Mouse (Mus musculus): ENCODE results near the gene Mtmr10. TPM values are rescaled to one million over a fixed set of nuclear protein-coding genes. Genes with fewer than 3 reads are reported as not detected.

The Mtmr10 gene
- 26.6 TPM for total RNA-seq (2023)

DNA sequence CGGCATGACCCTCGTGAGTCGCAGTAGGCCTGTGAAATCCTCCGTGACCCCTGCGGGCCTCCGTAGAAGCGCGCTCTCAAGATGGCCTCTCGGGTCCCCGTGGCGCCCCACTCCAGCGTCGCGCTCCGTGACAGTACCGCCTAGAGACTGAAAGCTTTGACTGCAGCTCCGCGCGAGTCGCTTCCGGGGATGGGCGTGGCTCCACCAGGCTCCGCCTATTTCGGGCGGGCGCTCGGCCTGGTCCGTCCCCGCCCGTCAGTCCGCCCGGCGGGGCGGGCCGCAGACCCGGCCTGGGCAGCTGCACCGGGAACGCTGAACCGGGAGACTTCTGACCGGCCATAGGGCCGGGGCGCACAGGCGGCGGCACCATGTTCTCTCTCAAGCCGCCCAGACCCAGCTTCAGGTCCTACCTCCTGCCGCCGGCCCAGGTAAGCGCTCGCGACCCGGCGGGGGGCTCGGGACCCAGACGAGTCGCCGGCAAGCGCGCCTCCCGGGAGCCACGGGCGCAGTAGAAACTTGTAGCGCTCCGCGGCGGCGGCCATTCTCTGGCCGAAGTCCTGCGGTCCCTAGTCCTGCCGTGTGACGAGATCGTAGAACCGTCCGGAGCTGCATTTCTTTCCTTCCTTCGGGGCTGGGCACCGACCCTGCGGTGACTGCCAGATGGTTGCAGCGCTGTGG, at the start of gene Mtmr10:
Mtmr10 (plus strand) TSS at position 240 of the 678 bp plus-strand sequence.

DNA sequence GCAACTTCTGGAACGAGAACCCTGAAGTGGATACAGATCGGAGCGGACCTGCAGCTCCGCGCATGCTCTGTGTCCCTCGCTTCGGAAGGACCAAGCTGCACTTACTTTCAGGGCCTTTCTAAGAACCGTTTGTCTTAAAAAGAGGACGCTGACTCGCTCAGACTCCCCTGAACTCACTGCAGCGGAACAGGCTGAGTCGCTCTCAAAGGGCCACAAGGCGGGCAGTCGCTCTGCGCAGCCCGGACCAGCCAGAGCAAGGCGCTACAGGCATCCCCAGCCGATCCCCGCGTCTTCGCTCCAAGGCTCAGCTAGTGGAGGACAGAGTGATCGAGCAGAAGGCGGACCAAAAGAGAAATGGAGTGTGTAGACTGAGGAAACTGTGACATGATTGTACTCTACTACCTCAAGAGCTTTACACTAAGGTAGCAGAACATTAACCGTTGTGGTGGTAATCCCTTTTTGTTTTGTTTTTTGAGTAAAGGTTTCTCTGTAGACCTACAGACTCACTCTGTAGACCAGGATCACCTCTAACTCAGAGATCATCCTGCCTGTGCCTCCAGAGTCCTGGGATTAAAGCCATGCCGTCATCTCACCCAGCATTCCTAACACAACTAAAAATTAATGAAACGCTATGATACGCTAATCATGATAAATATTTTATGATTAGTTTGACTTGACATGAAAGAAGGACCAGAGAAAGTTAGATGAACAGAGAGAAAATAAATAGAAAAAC, 86.5 kb downstream of the Mtmr10 start, which contains the start of gene Fan1:
Fan1 (minus strand) TSS at position 266 of the 733 bp plus-strand sequence.

Other genes with a start within 250 kb of the Mtmr10 start
- 2.6 TPM for gene Trpm1, start 133.8 kb upstream of the Mtmr10 start, total RNA-seq (2023)
- 13.2 TPM for gene Fan1, start 86.4 kb downstream of the Mtmr10 start, total RNA-seq (2023)
- 50.5 TPM for gene Mphosph10, start 104.6 kb downstream of the Mtmr10 start, total RNA-seq (2023)
- gene Mcee, start 105.0 kb downstream of the Mtmr10 start, total RNA-seq (2023), result 8.1 TPM
- not detected for gene Apba2, start 214.1 kb downstream of the Mtmr10 start, total RNA-seq (2023)

Data from CD4-positive naive resting alpha-beta T cell, adult 76 days (primary cell).